Mouse (Mus musculus) olfactory bulb, adult 2 months (tissue): ENCODE data around the gene Hnrnph3.

Experiments
- CTCF ChIP-seq: fragments of 200-500 bp; IDR thresholded peaks from 2 replicates; pipeline ENCODE4 v1.5.1; 2012; ENCODE audit warnings: low read depth, mild to moderate bottlenecking, low read length, moderate library complexity; ENCODE audit not compliant: insufficient read depth
- POLR2A ChIP-seq: fragments of 200-500 bp; IDR thresholded peaks from 2 replicates; pipeline ENCODE4 v1.6.1; 2012; ENCODE audit warnings: mild to moderate bottlenecking, low read depth, low read length, moderate library complexity; ENCODE audit not compliant: insufficient read depth

GRCm38 (mm10) chr10:63011556-63011955, 12.5 kb downstream of the Hnrnph3 start:
- TF ChIP-seq POLR2A (no peak), CTCF (no peak)
